Mouse (Mus musculus) granulocyte monocyte progenitor cell, adult 5-6 weeks (primary cell): Measurements from ENCODE around the gene Ambra1. TPM values are rescaled to one million over a fixed set of nuclear protein-coding genes. Genes with fewer than 3 reads are reported as not detected.

Experiments
- ATAC-seq: replicated peaks from 2 replicates; pipeline ENCODE4 v1.8.0; 2016; ENCODE audit warnings: mild to moderate bottlenecking, moderate TSS enrichment, inconsistent platforms; ENCODE audit not compliant: poor library complexity, severe bottlenecking
- total RNA-seq, 2 experiments: library from RNA; stranded (forward) in 1 of 2; stranded (reverse) in 1 of 2; fragments of 200-712, 200-1000 nt in 1 of 2; fragments of >200 nt in 1 of 2; fragmentation: Nextera tagmentation in 1 of 2; gene quantifications; 2 replicates each; pipeline ENCODE4 v1.2.3; 2014 to 2017

Ambra1 gene
- total RNA-seq, 2 experiments from 2014 or later: 24.6 to 27.0 TPM

GRCm38 (mm10) chr2:91916346-91916977, 186.5 kb downstream of the Ambra1 start:
- ATAC-seq: no peak

GRCm38 (mm10) chr2:91917096-91917495, 187.2 kb downstream of the Ambra1 start:
- ATAC-seq: no peak

- no peak for ATAC-seq
Observed at GRCm38 (mm10) chr2:91920130-91920529, 190.2 kb downstream of the Ambra1 start.

- peak; percentile 54 for ATAC-seq
Observed at GRCm38 (mm10) chr2:91921181-91921789, 191.4 kb downstream of the Ambra1 start.

GRCm38 (mm10) chr2:91921790-91922570, 192.0 kb downstream of the Ambra1 start:
- peak; percentile 50 for ATAC-seq

- no peak for ATAC-seq
Observed at GRCm38 (mm10) chr2:91922586-91923414, 192.9 kb downstream of the Ambra1 start.

GRCm38 (mm10) chr2:91923415-91924337, 193.7 kb downstream of the Ambra1 start:
- peak; percentile 45 for ATAC-seq

- ATAC-seq: no peak
Observed at GRCm38 (mm10) chr2:91924726-91925125, 194.8 kb downstream of the Ambra1 start.

GRCm38 (mm10) chr2:91925442-91925841, 195.5 kb downstream of the Ambra1 start:
- no peak for ATAC-seq

- ATAC-seq: no peak
Observed at GRCm38 (mm10) chr2:91926949-91927348, 197.0 kb downstream of the Ambra1 start, which contains the start of gene Chrm4. TSS of gene Chrm4 (plus strand) at chr2:91927249.

- ATAC-seq: peak; percentile 47
Observed at GRCm38 (mm10) chr2:91927826-91928533, 198.0 kb downstream of the Ambra1 start.

- no peak for ATAC-seq
Observed at GRCm38 (mm10) chr2:91928534-91929350, 198.8 kb downstream of the Ambra1 start.

- ATAC-seq: no peak
Observed at GRCm38 (mm10) chr2:91929455-91929854, 199.5 kb downstream of the Ambra1 start.

GRCm38 (mm10) chr2:91929936-91930335, 200.0 kb downstream of the Ambra1 start:
- ATAC-seq: no peak

- no peak for ATAC-seq
Observed at GRCm38 (mm10) chr2:91930761-91931291, 200.9 kb downstream of the Ambra1 start.

- no peak for ATAC-seq
Observed at GRCm38 (mm10) chr2:91931328-91932159, 201.6 kb downstream of the Ambra1 start.
